Mouse (Mus musculus) telencephalon, adult 2 months (tissue): Measurements from ENCODE around the gene Mpv17.

Source experiments
- DNase-seq: peaks from one replicate; pipeline ENCODE4 v3.0.0-alpha.2; 2011; ENCODE audit warnings: low read depth, low spot score

Gene Mpv17

DNA sequence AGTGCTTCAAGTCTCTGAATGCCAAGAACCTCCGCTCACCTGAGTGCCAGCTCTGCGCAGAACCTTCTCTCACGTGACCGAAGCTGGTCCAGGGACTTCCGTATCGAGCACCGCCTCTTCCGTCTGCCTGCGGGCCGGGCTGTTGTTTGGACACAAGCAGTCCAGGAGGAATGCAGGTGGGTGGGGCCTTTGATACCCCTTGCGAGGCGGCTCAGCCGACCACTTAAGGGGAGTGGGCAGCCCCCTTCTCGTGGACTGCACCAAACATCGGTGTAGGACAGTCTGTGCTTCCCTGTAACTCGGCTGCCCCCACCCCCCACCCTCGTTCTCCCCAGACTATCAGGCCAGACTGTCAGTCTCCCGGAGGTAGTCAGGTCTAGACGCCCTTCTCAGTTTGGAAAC, at the start of gene Mpv17:
Mpv17 (minus strand) TSS at position 100 of the 402 bp plus-strand sequence.
- DNase-seq, result peak; percentile 85

DNA sequence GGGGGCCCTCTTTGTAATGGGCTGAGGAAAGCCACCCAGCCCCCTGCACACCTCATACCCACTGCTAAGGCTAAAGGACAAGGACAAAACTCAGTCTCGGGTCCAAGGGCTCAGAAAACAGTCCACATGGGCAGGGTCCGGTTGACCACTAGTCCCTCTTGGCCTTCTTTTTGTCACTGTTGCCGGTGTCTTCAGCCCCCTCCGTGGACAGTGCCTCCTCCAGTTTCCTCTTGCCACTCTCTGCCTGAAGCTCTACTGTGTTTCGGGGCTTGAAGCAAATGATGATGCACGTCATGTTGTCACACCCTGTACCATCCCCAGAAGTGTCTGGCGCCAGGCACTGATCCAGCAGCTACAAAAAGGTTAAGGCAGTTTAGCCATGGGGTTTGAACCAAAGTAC, 48.9 kb upstream of the Mpv17 start:
- no peak for DNase-seq

DNA sequence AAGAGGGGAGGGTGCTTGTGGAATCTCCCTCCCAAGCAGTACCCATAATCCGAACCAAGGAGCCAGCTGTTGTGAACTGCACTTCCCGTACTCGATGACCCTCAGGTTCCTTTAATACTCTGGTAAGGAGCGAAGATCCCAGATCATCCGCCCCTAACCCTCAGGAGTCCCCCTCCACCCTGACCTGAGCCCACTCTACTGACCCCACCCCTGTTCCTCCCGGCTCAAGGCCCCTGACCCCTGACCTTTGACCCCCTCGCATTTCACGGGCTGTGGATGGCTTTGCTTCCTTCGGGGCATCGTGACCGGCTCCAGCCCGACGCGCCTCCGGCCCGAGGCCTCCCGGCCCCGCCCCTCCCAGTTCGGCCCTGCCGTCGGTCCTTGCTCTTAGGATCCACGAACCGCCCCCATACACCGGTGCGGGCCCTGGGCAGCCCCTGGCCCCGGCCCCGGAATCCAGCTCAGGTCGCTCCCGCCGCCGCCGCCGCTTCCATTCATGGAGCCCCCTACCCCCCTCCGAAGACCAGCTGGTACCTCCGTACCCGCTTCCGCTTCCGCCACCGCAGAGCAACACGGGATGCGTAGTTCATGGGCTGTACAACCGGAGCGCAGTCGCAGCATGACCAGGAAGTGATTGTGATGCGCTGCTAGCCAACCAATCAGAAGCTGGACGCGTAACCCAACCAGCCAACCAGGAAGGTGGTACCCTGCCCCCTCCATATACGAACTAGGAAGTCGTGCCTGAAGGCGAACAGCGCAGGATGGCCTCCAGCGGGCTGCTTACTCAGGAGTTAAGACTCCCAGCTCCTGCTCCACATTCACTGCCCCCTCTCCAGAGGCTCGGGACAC, 47.9 kb upstream of the Mpv17 start, which contains the start of gene Zfp513:
Zfp513 (minus strand) TSS at position 562 of the 849 bp plus-strand sequence.
- DNase-seq, result peak; percentile 99

DNA sequence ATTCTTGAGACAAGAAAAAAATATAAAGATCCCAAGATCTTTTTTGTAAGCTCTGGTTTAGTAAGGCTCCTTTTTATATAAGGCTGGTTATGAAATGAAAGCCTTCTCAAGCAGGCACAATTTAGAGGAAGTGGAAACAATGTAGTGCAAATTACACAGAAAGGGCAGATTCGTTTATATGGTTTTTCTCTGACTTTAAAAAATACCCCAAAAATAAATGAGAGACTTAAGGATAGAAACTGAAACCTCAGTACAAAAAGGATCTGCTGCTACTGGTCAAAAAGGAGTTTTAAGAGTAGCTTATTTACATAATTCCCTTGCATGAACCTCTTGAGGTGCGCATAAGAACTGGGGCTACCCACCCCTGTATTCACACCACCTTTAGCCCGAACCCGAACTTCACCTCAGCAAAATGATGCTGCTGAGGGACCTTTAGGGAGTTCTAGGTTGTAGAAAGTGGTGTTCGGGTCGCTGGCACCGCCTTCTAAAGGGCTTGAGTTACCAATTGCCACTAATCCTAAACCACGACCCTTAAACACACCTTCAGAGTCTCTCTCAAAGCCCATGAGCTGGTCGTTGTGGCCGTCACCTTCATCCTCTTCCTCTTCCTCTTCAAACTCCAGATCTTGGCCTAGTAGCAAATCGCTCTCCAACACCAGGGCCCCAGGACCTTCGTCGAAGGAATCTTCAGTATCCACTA, 47.1 kb upstream of the Mpv17 start:
- no peak for DNase-seq

DNA sequence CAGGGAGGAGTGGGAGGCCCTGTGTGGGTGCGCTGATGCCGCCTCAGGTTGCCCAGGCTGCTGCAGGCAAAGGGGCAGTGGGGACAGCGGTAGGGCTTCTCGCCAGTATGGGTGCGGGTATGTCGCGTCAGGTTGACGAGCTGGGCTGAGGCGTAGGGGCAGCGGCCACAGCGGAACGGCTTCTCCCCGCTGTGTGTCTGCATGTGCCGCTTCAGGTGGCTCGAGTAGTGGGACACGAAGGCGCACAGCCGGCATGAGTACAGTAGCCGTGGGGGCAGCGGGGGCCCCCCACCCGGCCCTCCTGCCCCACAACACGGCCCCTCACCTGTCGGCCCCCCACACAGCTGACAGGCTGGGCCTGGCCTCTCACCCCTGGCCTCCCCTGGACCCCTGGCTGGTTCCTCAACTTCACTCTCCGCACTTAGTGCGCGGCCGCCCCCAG, 46.3 kb upstream of the Mpv17 start:
- DNase-seq, result no peak

DNA sequence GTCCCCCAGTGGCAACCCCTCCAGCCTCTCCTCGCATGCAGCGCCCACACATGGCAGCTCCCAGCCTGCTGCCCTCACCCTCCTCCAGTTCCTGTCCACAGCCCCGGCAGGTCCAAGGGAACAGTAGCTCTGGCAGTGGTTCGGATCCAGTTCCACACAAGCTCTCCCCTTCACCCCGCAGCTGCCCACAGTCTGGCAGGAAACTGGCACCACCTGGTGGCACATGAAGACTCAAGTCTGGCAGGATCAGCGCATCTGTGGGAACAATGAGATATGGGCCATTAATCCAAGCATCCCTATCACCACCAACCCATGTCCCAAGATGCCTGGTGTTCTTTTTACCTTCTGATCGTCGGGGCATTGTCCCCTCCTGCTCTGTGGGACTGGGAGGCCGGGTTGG, 45.8 kb upstream of the Mpv17 start:
- no peak for DNase-seq

DNA sequence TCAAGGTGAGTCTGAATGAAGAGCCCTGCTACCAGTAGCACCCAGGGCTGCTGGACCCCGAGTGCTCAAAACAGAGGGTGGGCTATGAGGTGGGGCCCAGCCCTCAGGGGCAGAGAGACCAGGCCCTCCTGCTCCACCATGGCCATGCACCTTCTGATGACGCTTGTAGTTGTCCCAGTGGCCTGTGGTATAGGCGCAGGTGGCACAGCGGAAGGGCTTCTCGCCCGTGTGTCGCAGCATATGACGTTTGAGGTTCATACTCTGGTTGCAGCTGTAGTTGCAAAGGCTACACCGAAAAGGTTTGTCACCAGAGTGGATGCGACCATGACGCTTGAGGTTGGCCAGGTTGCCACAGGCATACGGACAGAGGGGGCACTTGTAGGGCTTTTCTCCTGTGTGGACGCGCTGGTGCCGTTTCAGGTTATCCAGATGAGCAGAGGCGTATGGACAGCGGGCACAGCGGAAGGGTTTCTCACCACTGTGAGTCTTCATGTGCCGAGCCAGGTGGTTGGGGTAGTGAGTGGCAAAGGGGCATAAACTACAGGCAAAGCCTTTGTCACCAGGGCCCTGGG, 45.4 kb upstream of the Mpv17 start:
- DNase-seq, result no peak

DNA sequence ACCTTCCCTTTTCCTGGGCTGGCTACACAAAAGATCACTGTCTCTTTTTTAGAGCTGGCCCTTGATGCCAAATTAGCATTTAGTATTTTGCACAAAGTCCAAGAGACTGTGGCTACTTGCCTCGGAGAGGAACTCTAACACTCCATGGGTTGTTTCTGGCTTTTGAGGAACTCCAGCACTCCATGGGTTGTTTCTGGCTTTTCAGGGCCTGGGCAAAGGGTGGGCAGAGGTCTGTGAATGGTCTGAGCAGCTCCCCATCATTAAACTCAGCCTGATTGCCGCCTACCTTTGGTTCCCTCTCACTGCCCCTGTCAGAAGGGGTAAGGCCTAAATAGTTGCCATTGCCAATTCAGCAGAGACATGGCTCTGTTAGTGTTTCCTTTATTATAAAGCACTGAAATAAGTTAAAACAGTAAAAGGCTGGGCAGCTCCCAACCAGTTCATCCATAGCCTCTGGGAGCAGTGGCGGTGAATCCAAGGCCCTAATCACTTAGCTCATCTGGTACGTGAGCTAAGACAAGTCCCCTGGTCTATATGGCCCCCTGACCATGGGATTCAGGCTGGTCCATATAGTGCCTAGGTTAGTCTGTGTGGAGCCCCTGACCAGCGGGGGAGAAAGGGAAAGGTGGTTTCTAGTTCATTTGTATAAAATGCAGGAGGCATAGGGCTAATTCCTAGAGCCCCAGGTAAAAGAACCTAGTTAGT, 44.7 kb upstream of the Mpv17 start:
- no peak for DNase-seq

DNA sequence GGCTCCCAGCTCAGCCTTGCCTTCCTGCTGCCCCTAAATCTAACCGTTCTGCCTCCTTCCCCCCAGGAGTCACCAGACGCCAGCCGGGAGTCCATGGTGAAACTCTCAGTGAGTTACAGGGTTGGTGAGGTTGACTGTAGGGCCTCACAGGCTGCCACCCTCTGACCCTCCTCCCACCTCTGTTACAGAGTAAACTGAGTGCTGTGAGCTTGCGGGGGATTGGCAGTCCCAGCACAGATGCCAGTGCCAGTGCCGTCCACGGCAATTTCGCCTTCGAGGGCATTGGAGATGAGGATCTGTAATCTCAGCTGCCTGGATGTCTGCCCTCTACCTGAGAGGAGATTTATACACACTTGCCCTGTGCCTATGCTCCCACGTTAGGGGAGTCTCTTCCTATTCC, 44.1 kb upstream of the Mpv17 start:
- no peak for DNase-seq

DNA sequence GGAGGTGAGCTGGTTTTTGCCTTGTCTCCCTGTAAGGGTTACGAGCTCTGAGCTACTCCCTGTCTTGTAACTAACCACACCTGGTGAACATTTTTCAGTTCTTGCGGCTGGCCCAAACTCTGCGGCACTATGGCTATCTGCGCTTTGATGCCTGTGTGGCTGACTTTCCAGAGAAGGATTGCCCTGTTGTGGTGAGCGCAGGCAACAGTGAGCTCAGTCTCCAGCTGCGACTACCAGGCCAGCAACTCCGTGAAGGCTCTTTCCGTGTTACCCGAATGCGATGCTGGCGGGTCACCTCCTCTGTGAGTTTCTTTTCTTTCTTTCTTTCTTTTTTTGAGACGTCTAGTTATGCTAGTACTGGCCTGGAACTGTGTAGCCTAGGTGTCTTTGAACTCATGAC, 43.0 kb upstream of the Mpv17 start:
- DNase-seq, result no peak

DNA sequence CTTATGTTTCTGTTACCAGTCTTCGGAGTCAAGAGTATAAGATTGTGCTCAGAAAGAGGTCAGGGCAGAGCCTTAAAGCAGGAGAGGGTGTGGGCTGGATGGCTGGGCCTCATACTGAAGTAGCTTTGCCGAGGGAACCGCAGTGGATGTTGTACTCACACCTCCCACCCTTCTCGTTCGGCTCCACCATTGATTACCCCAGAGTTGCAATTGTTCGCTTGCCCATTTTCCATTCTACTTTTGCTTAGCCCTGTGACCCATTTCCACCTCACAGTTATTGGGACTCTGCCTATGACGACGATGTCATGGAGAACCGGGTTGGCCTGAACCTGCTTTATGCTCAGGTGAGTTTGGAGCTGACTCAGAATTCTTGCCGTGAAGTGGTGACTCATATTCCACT, 42.2 kb upstream of the Mpv17 start:
- DNase-seq, result no peak

DNA sequence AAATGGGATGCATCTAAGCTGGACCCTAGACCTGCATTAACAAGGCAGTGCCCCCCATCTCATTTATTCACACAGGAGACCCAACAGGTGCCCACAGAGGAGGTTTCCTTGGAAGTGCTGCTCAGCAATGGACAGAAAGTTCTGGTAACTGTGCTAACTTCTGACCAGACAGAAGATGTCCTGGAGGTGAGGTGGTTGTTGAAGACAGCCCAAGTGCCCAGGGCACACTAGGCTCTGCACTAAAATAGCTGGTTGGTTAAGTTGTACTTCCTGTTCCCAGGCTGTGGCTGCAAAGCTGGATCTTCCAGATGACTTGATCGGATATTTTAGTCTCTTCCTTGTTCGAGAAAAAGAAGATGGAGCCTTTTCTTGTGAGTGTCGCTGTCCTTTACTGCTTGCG, 41.6 kb upstream of the Mpv17 start:
- DNase-seq, result no peak

DNA sequence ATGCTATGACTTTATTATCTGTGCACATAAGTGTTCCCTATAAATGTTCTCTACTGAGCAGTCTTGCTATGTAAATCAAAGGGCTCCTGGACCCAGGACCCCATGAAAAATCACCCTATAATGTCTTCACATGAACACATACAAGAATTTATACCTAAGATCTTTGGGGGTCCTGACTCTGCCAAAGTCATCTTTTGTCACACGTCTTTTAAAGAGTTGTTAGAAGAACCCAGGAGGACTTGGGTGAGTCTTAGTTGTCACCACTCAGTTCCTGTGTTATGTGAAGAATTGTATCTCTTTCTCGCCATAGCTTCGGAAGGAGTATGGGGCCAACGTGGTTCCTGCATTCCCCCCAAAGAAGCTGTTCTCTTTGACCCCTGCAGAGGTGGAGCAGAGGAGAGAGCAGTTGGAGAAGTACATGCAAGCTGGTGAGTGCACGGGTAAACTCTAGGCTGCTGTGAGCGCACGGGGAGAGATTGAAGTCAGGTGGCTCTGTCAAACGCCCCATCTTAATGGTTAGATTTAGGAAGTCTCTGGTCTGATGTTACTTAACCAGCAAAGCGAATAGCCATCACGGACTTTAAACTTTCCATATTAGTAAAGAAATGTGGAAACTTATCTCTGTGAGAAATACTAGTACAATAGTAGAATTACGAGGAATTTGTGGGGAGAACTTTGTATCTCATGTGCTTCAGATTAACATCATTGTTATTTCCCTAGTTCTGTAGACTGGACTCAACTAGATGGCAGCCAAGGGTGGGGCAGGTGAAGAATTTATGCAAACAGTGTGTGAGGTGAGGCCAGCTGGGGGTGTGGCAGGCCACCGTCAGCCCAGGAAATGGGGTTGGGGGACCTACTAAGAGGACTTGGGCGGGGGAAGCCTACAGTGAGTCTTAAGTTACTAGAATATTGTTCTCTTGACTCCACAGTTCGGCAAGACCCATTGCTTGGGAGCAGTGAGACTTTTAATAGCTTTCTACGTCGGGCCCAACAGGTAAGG, 40.7 kb upstream of the Mpv17 start:
- no peak for DNase-seq

DNA sequence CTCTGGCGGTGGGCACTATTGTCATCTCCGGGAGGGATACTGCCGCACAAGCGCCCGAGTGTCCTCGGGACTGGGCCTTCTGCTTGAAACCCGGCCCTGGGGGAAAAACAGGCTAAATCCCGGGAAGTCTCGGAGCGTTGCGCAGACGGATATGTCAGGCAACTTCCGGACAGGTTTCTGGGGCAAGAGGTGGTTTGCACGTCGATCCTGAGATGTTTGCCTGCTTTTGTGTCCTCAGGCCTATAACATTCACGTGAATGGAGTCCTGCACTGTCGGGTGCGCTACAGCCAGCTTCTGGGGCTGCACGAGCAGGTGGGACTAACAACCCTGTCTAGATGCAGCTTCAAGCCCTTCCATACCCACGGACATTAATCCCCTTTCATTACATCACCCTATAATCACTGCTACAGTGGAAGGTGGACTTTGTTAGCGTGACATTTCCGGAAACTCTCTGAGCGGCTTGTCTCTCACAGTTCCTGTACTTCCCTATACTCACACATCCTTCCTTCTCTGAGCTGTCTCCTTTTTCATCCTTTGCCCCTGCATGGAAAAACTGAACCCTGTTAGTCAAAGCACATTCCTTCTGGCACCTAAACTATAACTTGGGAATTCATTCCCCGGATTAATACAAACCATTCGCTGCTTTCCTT, 39.7 kb upstream of the Mpv17 start:
- no peak for DNase-seq

DNA sequence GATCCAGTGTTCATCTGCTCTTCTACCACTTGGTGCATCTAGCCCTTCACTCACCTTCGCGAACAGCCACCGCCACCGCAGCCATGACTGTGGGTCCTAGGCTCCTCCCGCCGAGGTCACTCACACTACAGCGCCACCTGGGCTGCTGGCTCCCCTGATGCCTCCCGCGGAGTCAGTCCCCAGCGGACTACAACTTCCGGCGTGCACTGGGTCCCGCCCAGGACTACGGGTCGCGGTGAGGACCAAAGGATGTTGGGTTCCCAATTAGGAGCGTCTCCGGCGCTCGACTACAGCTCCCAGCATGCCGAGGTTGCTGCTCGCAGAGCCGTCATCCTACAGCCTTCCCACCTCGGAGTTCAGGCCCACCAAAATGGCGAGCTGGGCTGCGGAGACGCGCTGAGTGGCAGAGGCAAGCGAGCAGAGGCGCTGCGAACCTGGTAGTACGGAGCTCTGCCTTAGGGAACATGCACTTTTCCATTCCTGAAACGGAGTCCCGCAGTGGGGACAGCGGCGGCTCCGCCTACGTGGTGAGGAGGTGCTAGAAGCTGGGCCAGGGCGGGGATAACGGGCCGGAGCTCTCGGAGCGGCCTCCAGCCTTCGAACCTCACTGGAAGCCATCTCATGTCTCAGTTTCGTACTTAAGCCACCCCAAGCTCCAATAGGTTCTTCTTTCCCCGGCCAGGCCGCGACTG, 39.0 kb upstream of the Mpv17 start, which contains the start of the genes Snx17 and Eif2b4:
Snx17 (plus strand) TSS at position 289 of the 692 bp plus-strand sequence.
Eif2b4 (minus strand) TSS at position 492 of the 692 bp plus-strand sequence.
- peak; percentile 99 for DNase-seq

DNA sequence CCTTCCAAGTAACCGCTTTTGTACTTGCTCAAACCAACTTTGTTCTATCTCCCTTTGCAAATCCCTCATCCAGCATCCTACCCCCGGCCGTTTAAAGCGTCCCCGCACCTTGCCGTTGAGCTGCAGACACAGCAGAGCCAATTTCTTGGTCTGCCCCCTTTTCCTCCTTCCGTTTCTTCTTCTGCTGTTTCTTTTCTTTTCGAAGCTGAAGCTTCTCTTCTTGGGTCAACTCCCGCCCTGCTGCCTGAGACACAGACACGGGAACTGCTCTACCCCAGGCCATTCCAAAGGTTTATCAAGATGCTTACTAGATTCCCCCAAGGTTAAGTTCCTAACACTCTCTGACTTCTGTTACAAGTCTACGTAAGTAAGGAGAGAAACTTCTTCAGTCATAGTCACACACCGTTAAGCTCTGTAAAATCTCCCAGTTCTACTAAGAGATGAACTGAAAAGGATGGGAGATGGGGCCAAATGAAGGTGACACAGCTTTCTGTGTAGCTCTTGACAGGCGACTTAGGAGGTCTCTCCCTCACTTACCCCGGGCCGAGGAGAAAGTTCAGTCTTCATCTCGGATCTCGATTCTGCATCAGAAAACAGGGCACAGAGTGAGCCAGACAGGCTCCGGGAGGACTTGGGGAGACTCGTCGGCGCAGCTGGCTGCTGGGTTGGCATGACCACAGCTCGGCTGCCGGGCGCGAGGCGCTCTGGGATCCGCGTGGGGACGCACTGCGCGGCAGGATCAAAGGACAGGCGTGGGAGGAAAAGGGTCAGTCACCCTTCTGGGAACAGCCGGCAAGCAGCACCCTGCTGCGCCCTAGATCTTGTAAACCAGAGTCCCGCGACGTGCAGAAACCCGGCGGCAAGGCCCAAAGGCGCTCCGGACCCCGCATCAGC, 38.2 kb upstream of the Mpv17 start:
- DNase-seq, result no peak

DNA sequence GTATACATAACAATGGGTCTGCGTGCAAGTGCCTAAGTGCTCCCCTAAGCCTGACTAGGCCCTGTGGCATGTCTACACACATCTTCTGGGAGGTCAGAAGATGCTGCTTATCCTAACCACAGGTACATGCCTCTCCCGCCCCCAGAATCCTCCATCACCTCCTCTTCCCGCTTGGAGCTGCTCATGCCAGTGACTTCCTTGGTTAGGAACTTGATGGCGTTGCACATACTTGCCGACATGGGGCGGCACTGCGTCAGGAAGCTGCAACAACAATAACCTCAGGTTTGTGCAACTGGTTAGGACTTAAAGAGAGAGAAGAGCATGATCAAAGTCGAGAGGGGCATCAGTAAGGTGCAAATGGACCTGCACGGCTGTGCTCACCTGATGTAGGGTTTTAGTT, 36.1 kb upstream of the Mpv17 start:
- DNase-seq, result no peak

DNA sequence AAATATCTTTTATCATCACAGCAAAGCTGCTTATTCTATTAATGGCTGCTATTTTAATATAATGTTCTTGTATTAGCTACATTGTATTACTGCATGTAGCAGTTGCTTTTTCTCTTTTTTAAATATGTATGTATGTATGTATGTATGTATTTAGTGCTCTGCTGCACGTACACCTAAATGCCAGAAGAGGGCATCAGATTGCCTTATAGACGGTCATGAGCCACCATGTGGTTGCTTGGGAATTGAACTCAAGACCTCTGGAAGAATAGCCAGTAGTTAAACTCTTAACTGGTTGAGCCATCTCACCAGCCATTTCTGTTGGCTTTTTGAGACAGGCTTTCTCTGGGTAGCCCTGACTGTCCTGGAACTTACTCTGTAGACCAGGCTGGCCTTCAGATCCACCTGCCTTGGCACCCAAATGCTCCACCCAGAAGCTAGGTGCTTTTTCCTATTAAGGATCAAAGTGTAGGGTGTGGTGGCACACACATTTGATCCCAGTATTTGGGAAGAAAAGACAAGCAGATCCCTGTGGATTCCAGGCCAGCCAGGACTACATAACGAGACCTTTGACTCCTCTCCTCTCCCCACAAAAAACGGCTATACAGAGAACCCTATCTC, 34.3 kb upstream of the Mpv17 start:
- DNase-seq, result no peak
